Mouse (Mus musculus): ENCODE results near the gene Foxn3. TPM values are rescaled to one million over a fixed set of nuclear protein-coding genes. Genes with fewer than 3 reads are reported as not detected.
A peak's percentile ranks its signal among the peaks of the same experiment; 100 is the strongest.

Gene Foxn3
- polyA plus RNA-seq, 1 experiment = 37.8 TPM

- 81% methylated on average over 6 of the region's 6 CpGs for WGBS
Observed at GRCm38 (mm10) chr12:99234346-99234745, 329.0 kb downstream of the Foxn3 start.

DNA sequence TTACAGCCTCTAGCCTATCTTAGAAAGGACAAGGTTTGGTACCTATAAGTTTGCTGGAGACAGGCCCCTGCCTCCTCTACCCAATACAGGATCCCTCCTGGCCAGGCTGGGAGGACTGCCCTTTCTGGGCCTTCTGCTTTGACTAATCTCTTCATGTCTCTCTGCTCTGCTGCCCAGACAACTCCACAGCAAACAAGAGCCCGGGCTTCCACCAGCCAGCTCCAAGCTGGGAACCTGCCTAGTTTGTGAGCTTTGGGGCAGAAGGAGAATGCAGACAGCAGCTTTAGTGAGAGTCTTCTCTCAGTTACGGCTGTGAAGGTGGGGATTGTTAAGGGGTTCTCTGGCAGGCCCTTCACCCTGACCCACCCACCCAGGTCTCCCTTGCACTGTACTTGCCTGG lies 330.0 kb downstream of the Foxn3 start:
- TF ChIP-seq CTCF (IDR thresholded peaks at IDR 0.05; ENCODE audit: extremely low read depth, insufficient read depth, insufficient read length, insufficient replicate concordance) (no peak), POLR2A (IDR thresholded peaks at IDR 0.05; ENCODE audit: low read depth, low read length) (no peak)
- H3K4me1 ChIP-seq (ENCODE audit: control insufficient read depth, insufficient read depth, insufficient read length) = no peaks in the 10 kb centered on the region
- H3K27ac ChIP-seq (ENCODE audit: insufficient read depth, low read length) = no peak overlapping the region
- H3K4me3 ChIP-seq (ENCODE audit: extremely low read depth, insufficient read depth, insufficient read length) = no peak overlapping the region
- WGBS = 92% methylated on average over 2 of the region's 2 CpGs
- no peaks in the 10 kb centered on the region for H3K27me3 ChIP-seq (ENCODE audit: control insufficient read depth, insufficient read depth, low read length)
- no peak for DNase-seq (ENCODE audit: low read depth in 1 of 2, low spot score in 2 of 2)
- no peaks in the 10 kb centered on the region for H3K36me3 ChIP-seq (ENCODE audit: control insufficient read depth, insufficient read depth, low read length)

More at GRCm38 (mm10) chr12:99234346-99234745, 329.0 kb downstream of the Foxn3 start:
- H3K4me3 ChIP-seq (ENCODE audit: extremely low read depth, insufficient read depth, insufficient read length) = no peak overlapping the region
- H3K27ac ChIP-seq (ENCODE audit: insufficient read depth, low read length) = no peak overlapping the region
- no peaks in the 10 kb centered on the region for H3K36me3 ChIP-seq (ENCODE audit: control insufficient read depth, insufficient read depth, low read length)
- no peak for DNase-seq (ENCODE audit: low read depth in 1 of 2, low spot score in 2 of 2)
- no peaks in the 10 kb centered on the region for H3K27me3 ChIP-seq (ENCODE audit: control insufficient read depth, insufficient read depth, low read length)
- TF ChIP-seq POLR2A (IDR thresholded peaks at IDR 0.05; ENCODE audit: low read depth, low read length) (no peak), CTCF (IDR thresholded peaks at IDR 0.05; ENCODE audit: extremely low read depth, insufficient read depth, insufficient read length, insufficient replicate concordance) (no peak)
- H3K4me1 ChIP-seq (ENCODE audit: control insufficient read depth, insufficient read depth, insufficient read length) = no peaks in the 10 kb centered on the region

DNA sequence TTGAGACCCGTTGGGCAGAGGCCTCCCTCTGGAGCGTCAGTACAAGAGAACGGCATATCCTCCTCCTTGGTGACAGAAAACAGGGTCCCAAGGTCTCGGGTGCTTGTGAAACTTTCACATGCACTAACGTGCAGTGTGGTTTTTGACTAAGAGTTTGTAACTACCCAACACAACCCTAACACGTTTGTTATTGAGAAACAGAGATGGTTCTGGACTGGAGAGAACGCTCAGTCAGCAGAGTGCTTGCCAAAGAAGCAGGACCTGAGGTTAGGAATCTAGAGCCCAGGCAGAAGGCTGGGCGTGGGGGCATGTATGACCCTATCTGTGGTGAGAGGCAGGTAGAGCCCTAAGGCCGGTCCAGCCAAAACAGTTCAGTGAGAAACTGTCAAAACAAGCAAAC lies 330.9 kb downstream of the Foxn3 start:
- no peak overlapping the region for H3K4me3 ChIP-seq (ENCODE audit: extremely low read depth, insufficient read depth, insufficient read length)
- no peak for TF ChIP-seq POLR2A (IDR thresholded peaks at IDR 0.05; ENCODE audit: low read depth, low read length)
- no peak for TF ChIP-seq CTCF (IDR thresholded peaks at IDR 0.05; ENCODE audit: extremely low read depth, insufficient read depth, insufficient read length, insufficient replicate concordance)
- peaks cover 3% of the 10 kb centered on the region; the same call in 1 of the 2 replicates for H3K4me1 ChIP-seq (ENCODE audit: control insufficient read depth, insufficient read depth, insufficient read length)
- no peak overlapping the region for H3K27ac ChIP-seq (ENCODE audit: insufficient read depth, low read length)
- WGBS = 92% methylated on average over 9 of the region's 9 CpGs
- no peaks in the 10 kb centered on the region for H3K27me3 ChIP-seq (ENCODE audit: control insufficient read depth, insufficient read depth, low read length)
- DNase-seq (ENCODE audit: low read depth in 1 of 2, low spot score in 2 of 2) = no peak
- H3K36me3 ChIP-seq (ENCODE audit: control insufficient read depth, insufficient read depth, low read length) = no peaks in the 10 kb centered on the region

DNA sequence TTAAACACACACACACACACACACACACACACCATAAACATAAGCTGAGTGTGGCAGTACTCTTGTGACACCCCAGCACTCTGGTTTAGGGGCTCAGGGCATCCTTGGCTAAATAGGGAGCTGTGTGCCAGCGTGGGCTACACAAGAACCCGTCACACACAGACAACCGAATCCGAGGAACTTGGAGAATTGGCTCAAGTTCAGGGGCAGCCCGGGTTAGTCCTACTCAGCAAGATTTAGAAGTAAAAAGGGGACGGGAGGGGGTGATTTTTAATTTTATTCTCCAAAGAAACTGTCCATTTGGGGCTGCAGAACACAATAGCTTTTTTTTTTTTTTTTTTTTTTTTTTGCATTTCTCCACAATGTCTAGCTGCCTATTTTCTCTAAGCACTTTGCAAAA lies 332.1 kb downstream of the Foxn3 start:
- Histone ChIP-seq H3K4me3 (ENCODE audit: extremely low read depth, insufficient read depth, insufficient read length) (no peak overlapping the region), H3K4me1 (ENCODE audit: control insufficient read depth, insufficient read depth, insufficient read length) (peaks cover 7% of the 10 kb centered on the region; the same call in 1 of the 2 replicates), H3K27ac (ENCODE audit: insufficient read depth, low read length) (no peak overlapping the region), H3K36me3 (ENCODE audit: control insufficient read depth, insufficient read depth, low read length) (no peaks in the 10 kb centered on the region), H3K27me3 (ENCODE audit: control insufficient read depth, insufficient read depth, low read length) (no peaks in the 10 kb centered on the region)
- no peak for DNase-seq (ENCODE audit: low read depth in 1 of 2, low spot score in 2 of 2)
- TF ChIP-seq POLR2A (IDR thresholded peaks at IDR 0.05; ENCODE audit: low read depth, low read length) (no peak), CTCF (IDR thresholded peaks at IDR 0.05; ENCODE audit: extremely low read depth, insufficient read depth, insufficient read length, insufficient replicate concordance) (no peak)
- 85% methylated on average over 6 of the region's 6 CpGs for WGBS

DNA sequence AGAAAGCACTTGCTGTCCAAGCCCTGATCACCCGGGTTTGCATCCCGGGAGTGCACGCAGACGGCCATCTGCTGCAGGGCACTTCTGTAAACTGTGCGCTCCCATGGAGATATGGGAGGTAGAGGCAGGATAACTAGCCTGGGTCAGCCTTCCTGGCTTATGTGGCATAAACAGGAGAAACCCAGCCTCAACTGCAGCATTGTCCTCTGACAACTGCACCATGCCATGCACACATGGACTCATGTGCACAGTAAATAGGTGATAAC lies 332.7 kb downstream of the Foxn3 start:
- H3K27ac ChIP-seq (ENCODE audit: insufficient read depth, low read length) = no peak overlapping the region
- H3K27me3 ChIP-seq (ENCODE audit: control insufficient read depth, insufficient read depth, low read length) = no peaks in the 10 kb centered on the region
- WGBS = 95% methylated on average over 5 of the region's 5 CpGs
- peaks cover 7% of the 10 kb centered on the region; the same call in 1 of the 2 replicates for H3K4me1 ChIP-seq (ENCODE audit: control insufficient read depth, insufficient read depth, insufficient read length)
- no peak for DNase-seq (ENCODE audit: low read depth in 1 of 2, low spot score in 2 of 2)
- H3K4me3 ChIP-seq (ENCODE audit: extremely low read depth, insufficient read depth, insufficient read length) = no peak overlapping the region
- H3K36me3 ChIP-seq (ENCODE audit: control insufficient read depth, insufficient read depth, low read length) = no peaks in the 10 kb centered on the region
- TF ChIP-seq CTCF (IDR thresholded peaks at IDR 0.05; ENCODE audit: extremely low read depth, insufficient read depth, insufficient read length, insufficient replicate concordance) (no peak), POLR2A (IDR thresholded peaks at IDR 0.05; ENCODE audit: low read depth, low read length) (no peak)

- no peaks in the 10 kb centered on the region for H3K27me3 ChIP-seq (ENCODE audit: control insufficient read depth, insufficient read depth, low read length)
- H3K4me3 ChIP-seq (ENCODE audit: extremely low read depth, insufficient read depth, insufficient read length) = no peak overlapping the region
- no peak for DNase-seq (ENCODE audit: low read depth in 1 of 2, low spot score in 2 of 2)
- no peaks in the 10 kb centered on the region for H3K36me3 ChIP-seq (ENCODE audit: control insufficient read depth, insufficient read depth, low read length)
- no peak overlapping the region for H3K27ac ChIP-seq (ENCODE audit: insufficient read depth, low read length)
- no peak for TF ChIP-seq POLR2A (IDR thresholded peaks at IDR 0.05; ENCODE audit: low read depth, low read length)
- no peak for TF ChIP-seq CTCF (IDR thresholded peaks at IDR 0.05; ENCODE audit: extremely low read depth, insufficient read depth, insufficient read length, insufficient replicate concordance)
- 96% methylated on average over 17 of the region's 17 CpGs for WGBS
- H3K4me1 ChIP-seq (ENCODE audit: control insufficient read depth, insufficient read depth, insufficient read length) = peaks cover 13% of the 10 kb centered on the region; the same call in 1 of the 2 replicates
Observed at GRCm38 (mm10) chr12:99229973-99230782, 333.2 kb downstream of the Foxn3 start.

DNA sequence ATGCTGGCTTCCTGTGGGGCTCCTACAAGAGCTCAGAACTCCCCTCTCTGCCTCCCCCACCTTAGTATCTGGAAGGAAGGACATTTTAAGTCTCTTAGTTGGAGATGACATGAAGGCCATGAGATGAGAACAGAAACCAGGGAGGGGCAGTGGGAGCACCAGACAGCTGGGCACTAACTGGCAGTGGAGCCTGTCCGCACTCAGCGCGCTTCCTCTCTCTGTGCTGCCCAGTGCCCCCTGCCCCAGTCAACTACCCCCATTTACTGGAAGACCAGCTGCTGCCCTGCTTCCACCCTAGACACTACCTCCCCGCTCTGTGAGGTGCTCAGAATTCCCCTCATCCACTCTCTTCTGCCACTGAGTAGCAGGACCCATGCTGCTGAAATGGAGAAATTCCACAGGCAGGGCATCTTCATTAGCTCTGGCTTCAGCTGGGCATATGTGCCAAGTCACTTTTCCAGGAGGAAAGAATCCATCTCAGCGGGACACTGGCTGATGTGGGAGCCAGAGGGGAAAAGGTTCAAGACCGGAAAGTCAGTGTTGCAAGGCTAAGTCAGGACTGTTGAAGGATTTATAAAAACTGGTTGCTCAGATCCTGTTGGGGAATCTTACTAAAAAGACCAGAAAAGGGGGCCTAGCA lies 335.9 kb downstream of the Foxn3 start:
- TF ChIP-seq CTCF (IDR thresholded peaks at IDR 0.05; ENCODE audit: extremely low read depth, insufficient read depth, insufficient read length, insufficient replicate concordance) (no peak), POLR2A (IDR thresholded peaks at IDR 0.05; ENCODE audit: low read depth, low read length) (no peak)
- Histone ChIP-seq H3K4me3 (ENCODE audit: extremely low read depth, insufficient read depth, insufficient read length) (no peak overlapping the region), H3K27me3 (ENCODE audit: control insufficient read depth, insufficient read depth, low read length) (no peaks in the 10 kb centered on the region), H3K36me3 (ENCODE audit: control insufficient read depth, insufficient read depth, low read length) (no peaks in the 10 kb centered on the region), H3K4me1 (ENCODE audit: control insufficient read depth, insufficient read depth, insufficient read length) (peaks cover 17% of the 10 kb centered on the region; the same call in 1 of the 2 replicates), H3K27ac (ENCODE audit: insufficient read depth, low read length) (no peak overlapping the region)
- 66% methylated on average over 6 of the region's 6 CpGs for WGBS
- peak in 1 of 2 experiments; percentile 13 for DNase-seq (ENCODE audit: low read depth in 1 of 2, low spot score in 2 of 2)

Measured in spleen, adult 2 months (tissue).